Mouse (Mus musculus) lung, embryonic 15.5 days (tissue): ENCODE measurements around the gene Acnat1. TPM values are rescaled to one million over a fixed set of nuclear protein-coding genes. Genes with fewer than 3 reads are reported as not detected.
"Not testable (repeated sequence)": the region's sequence is repeated elsewhere in the genome, so short reads cannot be mapped to it uniquely, and the experiment has no call there.

Source experiments
- ATAC-seq: fragments of 200-750 bp; cut with Nextera tagmentation; 2 replicates; pipeline ENCODE4 v1.8.0; 2017; ENCODE audit warnings: moderate number of reproducible peaks, borderline replicate concordance; ENCODE audit not compliant: low FRiP score, low TSS enrichment; ENCODE audit errors: extremely low read depth
- H3K27ac ChIP-seq: fragments of 300-500 bp; sonication (generic); 2 replicates; pipeline ENCODE4 v1.5.1; 2015; ENCODE audit warnings: moderate library complexity, mild to moderate bottlenecking, inconsistent platforms
- H3K27me3 ChIP-seq: fragments of 300-500 bp; sonication (generic); 2 replicates; pipeline ENCODE4 v1.6.1; 2015; ENCODE audit warnings: inconsistent platforms
- H3K36me3 ChIP-seq: fragments of 300-500 bp; sonication (generic); 2 replicates; pipeline ENCODE4 v1.6.1; 2015; ENCODE audit warnings: inconsistent platforms
- H3K4me1 ChIP-seq: fragments of 300-500 bp; sonication (generic); 2 replicates; pipeline ENCODE4 v1.6.1; 2015; ENCODE audit warnings: inconsistent platforms
- H3K4me2 ChIP-seq: fragments of 300-500 bp; sonication (generic); 2 replicates; pipeline ENCODE4 v1.6.1; 2015; ENCODE audit warnings: inconsistent platforms, mild to moderate bottlenecking, moderate library complexity
- H3K4me3 ChIP-seq: fragments of 300-500 bp; sonication (generic); 2 replicates; pipeline ENCODE4 v1.5.1; 2015; ENCODE audit warnings: mild to moderate bottlenecking, inconsistent platforms
- H3K9ac ChIP-seq: fragments of 300-500 bp; sonication (generic); 2 replicates; pipeline ENCODE4 v1.6.1; 2015; ENCODE audit warnings: inconsistent platforms
- H3K9me3 ChIP-seq: fragments of 300-500 bp; sonication (generic); 2 replicates; pipeline ENCODE4 v1.6.1; 2016; ENCODE audit warnings: inconsistent platforms
- WGBS: fragments of 180-500 bp; shearing (Covaris S2); methylation state at CpG from one replicate; pipeline ENCODE4 v1.1.7; 2015; 5-methylcytosine and 5-hydroxymethylcytosine counted together
- polyA plus RNA-seq: library from polyadenylated mRNA; unstranded; fragments of >200 nt; fragmentation: Nextera tagmentation; extraction: Ambion mirVana; gene quantifications from 2 replicates; pipeline ENCODE4 v1.2.1, GENCODE M21; 2015

Gene Acnat1
- polyA plus RNA-seq, 1 experiment from 2014 or later: not detected

- H3K36me3 ChIP-seq, H3K4me2 ChIP-seq, H3K27ac ChIP-seq, H3K9me3 ChIP-seq, H3K4me3 ChIP-seq, H3K4me1 ChIP-seq, H3K27me3 ChIP-seq, H3K9ac ChIP-seq, ATAC-seq: not testable (repeated sequence)
- WGBS: 45% methylated on average over 1 of the region's 1 CpGs
Measured at GRCm38 (mm10) chr4:49451133-49451847, 22.4 kb downstream of the Acnat1 start.

- 93% methylated on average over 3 of the region's 3 CpGs for WGBS
- not testable (repeated sequence) for H3K9me3 ChIP-seq
Measured at GRCm38 (mm10) chr4:49436968-49437367, 36.7 kb downstream of the Acnat1 start.

GRCm38 (mm10) chr4:49410151-49410550, 63.6 kb downstream of the Acnat1 start:
- not testable (repeated sequence) for H3K36me3 ChIP-seq, H3K4me2 ChIP-seq, H3K27ac ChIP-seq, H3K9me3 ChIP-seq, H3K4me3 ChIP-seq, H3K27me3 ChIP-seq, ATAC-seq, H3K9ac ChIP-seq, H3K4me1 ChIP-seq
- 59% methylated on average over 2 of the region's 2 CpGs for WGBS

More at GRCm38 (mm10) chr4:49436968-49437367, 36.7 kb downstream of the Acnat1 start:
- not testable (repeated sequence) for H3K4me2 ChIP-seq, H3K4me3 ChIP-seq, H3K27ac ChIP-seq, H3K27me3 ChIP-seq, ATAC-seq, H3K4me1 ChIP-seq, H3K36me3 ChIP-seq, H3K9ac ChIP-seq

GRCm38 (mm10) chr4:49407957-49408356, 65.8 kb downstream of the Acnat1 start, which contains the start of gene Acnat2:
Acnat2 (minus strand) TSS chr4:49408151.
- not testable (repeated sequence) for H3K27me3 ChIP-seq, H3K4me1 ChIP-seq, H3K36me3 ChIP-seq, H3K4me3 ChIP-seq, H3K9ac ChIP-seq, H3K27ac ChIP-seq, H3K4me2 ChIP-seq, H3K9me3 ChIP-seq, ATAC-seq
- 78% methylated on average over 5 of the region's 5 CpGs for WGBS

Other genes starting within 250 kb of the Acnat1 start
- not detected in 2 replicates for gene Acnat2, start 65.8 kb downstream of the Acnat1 start, polyA plus RNA-seq
- not detected in 2 replicates for gene Baat, start 32.6 kb upstream of the Acnat1 start, polyA plus RNA-seq
- gene Mrpl50, start 47.2 kb upstream of the Acnat1 start, polyA plus RNA-seq: 69.2 and 69.3 TPM in 2 replicates
- 9.0 and 9.8 TPM in 2 replicates for gene Zfp189, start 47.3 kb upstream of the Acnat1 start, polyA plus RNA-seq
- gene Aldob, start 75.6 kb upstream of the Acnat1 start, polyA plus RNA-seq: 1.1 and 2.0 TPM in 2 replicates
- 24.2 and 25.3 TPM in 2 replicates for gene Tmem246, start 124.0 kb upstream of the Acnat1 start, polyA plus RNA-seq
- gene Rnf20, start 158.1 kb upstream of the Acnat1 start, polyA plus RNA-seq: 39.8 and 40.8 TPM in 2 replicates
- not detected in 2 replicates for gene Ppp3r2, start 208.1 kb upstream of the Acnat1 start, polyA plus RNA-seq